Mouse (Mus musculus) G1E (cell line): ENCODE results near the gene Dao.

Experiments
- CTCF ChIP-seq: IDR thresholded peaks from 2 replicates; pipeline ENCODE4 v1.5.1; 2012; ENCODE audit warnings: low read depth, low read length, inconsistent platforms, mixed read lengths
- POLR2AphosphoS5 ChIP-seq: IDR thresholded peaks from 2 replicates; pipeline ENCODE4 v1.6.1; 2012; ENCODE audit warnings: low read depth, low read length, inconsistent platforms; ENCODE audit not compliant: insufficient replicate concordance

DNA sequence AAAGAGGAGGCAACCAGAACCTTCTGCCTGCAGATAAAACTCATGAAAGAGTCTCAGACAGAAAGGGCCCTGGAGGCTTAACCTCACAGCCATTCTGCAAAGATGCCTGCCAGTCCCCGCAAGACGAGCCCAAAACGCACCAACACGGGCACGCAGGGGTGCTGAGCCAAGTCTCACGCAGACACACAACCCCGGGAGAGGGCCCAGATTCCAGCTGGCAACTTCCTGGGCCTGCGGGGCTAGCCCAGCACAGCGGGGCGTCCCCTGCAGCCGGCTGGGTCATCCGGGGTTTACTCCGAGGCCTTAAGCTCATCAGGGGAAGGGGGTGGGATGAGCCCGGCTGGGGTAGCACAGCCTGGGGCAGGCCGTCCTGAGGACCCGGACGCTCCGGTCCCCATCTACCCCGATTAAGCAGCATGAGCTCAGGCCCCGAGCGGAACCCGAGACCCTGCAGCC, 10.4 kb upstream of the Dao start:
- TF ChIP-seq CTCF (no peak), POLR2AphosphoS5 (no peak)
